Mouse (Mus musculus): ENCODE measurements around the gene Sirt6.

DNA sequence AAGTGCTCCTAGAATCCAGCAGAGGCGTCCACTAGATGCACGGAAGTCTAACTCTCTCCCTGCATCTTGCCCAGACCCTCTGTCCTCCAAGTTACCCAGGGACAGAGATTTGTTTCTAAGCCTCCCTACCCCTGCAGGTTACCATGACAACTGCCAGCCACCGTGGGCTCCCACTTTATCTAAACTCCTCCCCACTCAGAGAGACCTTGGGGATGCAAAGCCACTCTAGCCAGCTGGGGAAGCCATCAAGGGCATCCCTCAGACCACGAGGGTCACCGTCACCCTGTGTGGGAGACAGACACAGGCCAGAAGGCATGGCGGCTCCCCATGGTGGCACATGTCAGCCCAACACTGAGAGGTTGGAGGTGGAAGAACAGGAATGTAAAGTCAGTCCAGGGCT, 44.2 kb downstream of the Sirt6 start:
- no peak for TF ChIP-seq CTCF (IDR thresholded peaks at IDR 0.05; ENCODE audit: low read depth)
- TF ChIP-seq EP300 (IDR thresholded peaks at IDR 0.05; ENCODE audit: low read depth) = no peak

Data from heart, postnatal 0 days (tissue).